Mouse (Mus musculus): ENCODE measurements around the gene Uqcc3.

Uqcc3 gene

DNA sequence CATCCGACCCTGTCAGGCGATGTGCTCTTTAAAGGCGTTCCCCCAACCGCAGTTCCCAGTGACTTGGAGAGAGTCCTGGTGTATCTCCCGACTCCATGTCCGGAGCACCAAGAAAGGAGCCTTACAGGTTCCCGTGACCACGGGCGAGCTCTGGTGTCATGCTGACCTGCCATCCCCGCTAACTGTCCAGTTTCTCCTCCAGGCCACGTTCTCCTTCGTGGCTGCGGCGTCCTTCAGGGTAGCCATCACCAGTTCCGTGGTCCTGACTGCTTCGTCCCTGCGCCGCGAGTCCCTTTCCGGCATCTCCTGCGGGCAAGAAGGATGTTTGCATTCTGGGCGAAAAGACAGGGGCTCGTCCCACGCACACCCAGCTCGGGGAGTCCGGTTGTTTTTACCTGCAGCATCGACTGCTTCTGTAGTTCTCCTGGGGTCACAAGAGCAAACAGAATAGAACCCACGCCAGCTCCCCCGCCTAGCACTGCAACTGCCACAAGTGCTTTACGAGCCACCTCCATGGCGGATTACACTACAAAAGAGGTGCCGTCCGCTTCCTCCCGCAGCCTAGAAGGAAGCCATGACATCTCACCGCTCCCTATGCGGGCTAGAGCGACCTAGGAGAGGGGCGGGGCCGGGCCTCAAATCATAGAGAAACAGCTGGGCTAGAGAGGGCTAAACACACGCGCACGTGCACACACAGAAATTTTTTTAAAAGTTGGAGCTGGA, at the start of gene Uqcc3:
Gene Uqcc3 (minus strand): TSS at position 613 of the 723 bp plus-strand sequence.
- ATAC-seq (ENCODE audit: insufficient number of reproducible peaks, low FRiP score, low TSS enrichment) = peak; percentile 82

DNA sequence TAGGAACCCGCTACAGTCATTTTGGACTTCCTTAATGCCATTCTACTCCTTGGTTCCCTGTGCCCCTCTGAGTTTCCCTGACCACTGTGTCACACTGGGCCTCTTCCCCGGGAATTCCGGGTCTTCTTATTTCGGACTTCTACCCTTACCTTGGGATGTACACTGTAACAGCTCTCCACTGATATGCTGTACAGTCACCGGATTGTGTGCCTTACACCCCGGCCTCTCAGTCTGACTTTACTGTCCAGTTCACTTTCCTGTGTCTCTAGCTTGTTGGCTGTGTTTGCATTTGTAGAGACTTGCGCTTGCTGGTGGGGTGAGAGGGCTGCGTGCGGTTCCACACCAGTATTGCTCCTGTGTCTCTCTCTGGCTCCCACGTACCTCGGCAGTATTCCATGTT, 49.4 kb upstream of the Uqcc3 start:
- ATAC-seq (ENCODE audit: insufficient number of reproducible peaks, low FRiP score, low TSS enrichment) = no peak

DNA sequence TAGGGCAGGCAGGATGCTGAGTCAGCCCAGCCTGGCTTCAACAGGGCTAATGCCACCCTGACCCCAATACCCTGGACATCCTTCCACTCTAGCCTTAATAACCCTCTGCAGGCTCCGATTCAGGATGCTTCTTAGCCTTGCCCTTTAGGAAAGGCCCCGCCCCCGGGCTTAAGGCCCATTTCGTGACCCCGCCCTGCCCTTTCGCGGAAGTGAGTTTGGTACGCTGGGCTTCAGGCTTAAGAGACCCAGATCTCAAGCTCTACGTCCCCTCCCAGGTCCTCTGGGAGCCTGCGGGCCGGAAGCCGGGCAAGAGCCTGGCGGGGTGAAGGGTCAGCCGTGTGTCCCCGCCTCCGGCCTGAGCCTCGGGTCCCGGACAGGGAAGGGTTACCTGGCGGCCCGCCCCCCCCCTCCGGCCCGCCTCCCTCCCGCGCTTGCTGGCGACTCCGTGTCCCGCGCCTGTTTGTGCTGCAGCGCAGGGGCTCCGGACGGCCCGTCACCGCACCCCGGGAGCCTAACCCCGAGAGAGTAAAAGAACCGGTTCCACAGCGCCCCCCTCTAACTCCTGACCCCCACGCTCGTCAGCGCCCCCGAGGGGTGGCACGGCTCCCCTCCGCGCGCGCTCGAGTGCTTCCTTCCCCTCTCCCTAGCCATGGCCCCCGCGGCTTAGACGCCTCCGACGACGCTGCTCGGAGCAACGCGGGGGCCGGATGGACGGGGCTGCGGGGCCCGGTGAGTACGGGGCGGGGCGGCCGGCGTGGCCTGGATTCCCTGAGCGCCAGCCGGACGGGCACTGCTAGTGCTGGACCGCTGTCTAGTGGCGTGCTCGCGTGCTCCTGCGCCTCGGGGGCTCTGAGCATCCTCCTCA, 48.7 kb upstream of the Uqcc3 start, which contains the start of the genes Rom1 and Eml3:
Gene Rom1 (minus strand): TSS at position 133 of the 865 bp plus-strand sequence.
Gene Eml3 (plus strand): TSS at position 329 of the 865 bp plus-strand sequence.
- ATAC-seq (ENCODE audit: insufficient number of reproducible peaks, low FRiP score, low TSS enrichment) = peak; percentile 60

DNA sequence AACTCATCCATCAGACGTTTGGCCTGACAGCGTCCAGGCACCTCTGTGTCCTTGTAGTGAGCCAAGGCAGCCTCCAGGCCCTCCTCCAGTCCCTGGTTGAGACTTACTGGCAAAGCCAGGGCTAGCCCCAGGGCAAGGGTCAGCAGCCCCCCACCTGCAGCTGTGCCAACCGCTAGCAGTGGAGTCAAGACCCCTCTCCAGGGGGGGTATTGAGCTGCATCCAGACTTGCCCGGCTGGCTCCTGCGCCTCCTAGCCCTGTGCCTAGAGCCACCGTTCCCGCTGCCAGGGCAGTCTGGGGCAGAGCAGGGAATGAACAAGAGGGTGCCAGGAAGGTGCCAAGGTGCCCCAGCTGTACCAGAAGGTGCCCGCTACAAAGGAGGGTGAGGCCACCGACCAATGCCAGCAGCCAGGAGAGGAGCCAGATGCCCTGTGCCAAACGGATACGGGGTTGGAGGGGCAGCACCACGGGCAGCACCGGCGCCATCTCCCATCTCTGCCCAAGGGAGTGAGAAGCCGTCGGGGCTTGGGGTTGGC, 48.0 kb upstream of the Uqcc3 start:
- no peak; the same call in 1 of the 2 replicates for ATAC-seq (ENCODE audit: insufficient number of reproducible peaks, low FRiP score, low TSS enrichment)

DNA sequence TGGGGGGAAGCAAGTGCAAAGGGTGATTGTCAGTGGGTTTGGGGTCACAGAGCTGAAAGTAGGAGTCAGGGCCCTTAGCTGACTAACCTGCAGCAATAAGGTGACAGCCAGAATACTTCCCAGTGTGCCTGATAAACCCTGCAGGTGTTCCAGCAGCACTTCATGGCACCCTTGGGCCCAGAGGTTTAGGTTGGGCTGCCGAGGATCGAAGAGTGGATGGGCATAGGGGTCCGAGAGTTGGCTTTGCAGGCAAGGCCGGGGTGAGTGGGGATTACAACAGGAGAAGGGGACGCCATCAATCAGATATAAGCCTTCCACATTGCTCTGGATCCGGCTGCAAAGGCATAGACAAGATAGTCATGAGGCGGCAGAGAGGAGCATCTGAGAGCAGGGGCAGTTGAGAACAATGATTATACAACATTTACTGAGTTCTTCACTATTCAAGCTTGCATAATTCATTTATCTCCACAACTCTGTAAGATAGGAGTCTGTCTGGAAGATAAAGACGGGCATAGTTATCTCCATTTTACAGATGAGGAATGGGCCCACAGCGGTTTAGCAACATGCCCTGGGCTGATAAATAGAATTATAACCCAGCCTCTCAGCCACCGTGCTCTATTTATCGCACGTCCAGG, 47.3 kb upstream of the Uqcc3 start:
- no peak for ATAC-seq (ENCODE audit: insufficient number of reproducible peaks, low FRiP score, low TSS enrichment)

DNA sequence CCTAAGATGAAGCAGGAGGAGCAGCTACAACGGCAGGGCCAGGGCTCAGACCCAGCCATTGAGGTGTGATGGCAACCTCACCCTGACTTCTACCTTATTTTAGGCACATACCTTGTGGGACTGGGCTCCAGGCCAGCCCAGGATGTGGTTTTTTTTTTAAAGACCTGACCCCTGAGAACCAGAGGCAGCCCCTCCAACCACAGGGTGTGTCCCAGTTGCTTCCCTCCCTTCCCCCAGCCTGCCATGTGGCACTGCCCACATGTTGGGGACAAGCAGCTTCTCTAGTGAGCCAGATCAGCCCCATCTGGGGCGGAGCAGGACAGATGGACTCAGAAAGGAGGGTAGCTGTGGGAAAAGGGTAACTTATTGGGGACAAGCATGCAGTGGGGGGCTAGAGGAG, 46.0 kb upstream of the Uqcc3 start:
- no peak for ATAC-seq (ENCODE audit: insufficient number of reproducible peaks, low FRiP score, low TSS enrichment)

DNA sequence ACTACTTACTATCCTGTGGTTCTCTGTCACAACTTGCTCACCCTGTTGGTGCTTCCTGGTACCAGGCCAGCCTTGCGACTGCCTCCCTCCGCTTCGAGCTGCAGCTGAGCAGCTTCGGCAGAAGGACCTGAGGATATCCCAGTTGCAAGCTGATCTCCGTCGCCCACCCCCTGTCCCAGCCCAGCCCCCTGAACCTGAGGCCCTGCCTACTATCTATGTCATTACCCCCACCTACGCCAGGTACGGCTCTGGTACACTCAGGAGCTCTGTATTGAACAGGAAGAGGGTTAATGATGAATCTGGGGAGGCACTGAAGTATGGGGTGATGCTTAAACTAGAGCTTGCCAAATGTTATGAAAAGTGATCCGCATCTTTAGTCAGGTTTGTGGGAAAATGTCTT, 41.0 kb upstream of the Uqcc3 start:
- no peak for ATAC-seq (ENCODE audit: insufficient number of reproducible peaks, low FRiP score, low TSS enrichment)

DNA sequence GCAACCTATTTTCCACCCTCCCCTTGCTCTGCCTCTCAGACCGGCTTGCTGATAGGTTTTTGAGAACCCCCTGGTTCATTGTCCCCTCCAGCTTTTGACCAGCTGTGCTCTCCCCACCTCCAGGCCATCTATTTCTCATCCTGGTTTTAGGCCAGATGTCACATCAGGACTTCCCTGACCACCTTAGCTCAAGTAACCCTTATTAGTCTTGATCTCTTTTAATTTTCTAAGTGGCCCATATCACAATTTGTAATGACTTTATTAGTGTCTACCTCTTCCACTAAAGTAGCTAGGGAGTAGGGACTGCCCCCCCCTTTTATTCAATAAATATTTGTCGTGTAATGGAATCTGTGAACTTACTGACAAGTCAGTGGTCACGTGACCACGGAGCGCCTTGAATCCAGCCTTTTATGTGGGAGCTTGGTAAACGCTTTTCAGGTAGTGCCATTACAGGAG, 40.1 kb upstream of the Uqcc3 start:
- no peak for ATAC-seq (ENCODE audit: insufficient number of reproducible peaks, low FRiP score, low TSS enrichment)

DNA sequence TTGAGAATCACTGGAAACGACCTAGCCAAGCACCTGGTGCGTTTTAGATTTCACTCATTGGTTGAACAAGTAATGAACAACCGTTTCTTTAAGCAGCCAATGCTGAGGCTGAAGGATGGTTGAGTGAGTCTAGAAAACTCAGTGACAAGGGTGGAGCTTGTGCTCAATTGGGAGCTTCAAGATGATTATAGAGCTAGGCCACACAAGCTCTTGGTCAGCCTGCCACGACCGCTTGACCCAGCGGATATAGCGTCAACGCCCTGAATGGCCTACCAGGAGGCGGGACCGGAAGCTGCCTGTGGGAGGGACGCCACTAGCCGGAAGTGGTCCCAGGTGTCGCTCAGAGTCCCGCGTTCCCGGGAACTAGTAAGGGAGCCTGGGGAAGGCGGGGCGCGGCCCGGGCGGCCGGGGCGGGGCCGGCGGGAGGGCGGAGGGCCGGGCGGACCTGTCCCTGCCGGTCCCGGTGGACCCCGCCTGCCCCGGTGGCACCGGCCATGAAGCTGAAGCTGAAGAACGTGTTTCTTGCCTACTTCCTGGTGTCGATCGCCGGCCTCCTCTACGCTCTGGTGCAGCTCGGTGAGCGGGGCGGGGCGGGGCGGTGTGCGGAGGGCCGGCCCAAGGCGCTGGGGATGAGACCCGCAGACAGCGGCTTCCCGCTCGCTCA, 39.5 kb upstream of the Uqcc3 start, which contains the start of gene B3gat3:
Gene B3gat3 (plus strand): TSS at position 302 of the 664 bp plus-strand sequence.
- peak; percentile 98 for ATAC-seq (ENCODE audit: insufficient number of reproducible peaks, low FRiP score, low TSS enrichment)

DNA sequence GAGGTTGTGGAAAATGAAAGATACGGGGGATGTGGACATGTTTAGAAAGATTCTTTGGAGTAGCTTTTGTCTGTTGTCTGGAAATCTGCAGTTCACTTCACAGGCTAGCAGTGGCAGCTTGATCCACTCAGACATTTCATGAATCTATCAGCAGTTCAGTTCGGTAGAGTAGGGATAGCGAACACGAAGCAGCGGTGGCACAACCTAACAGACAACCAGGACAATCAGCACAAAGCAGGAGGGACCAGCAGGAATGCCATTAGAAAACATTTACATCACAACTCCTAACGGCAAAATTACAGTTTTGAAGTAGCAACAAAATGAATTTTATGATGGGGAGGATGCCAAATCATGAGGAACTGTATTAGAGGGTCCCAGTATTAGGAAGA, 39.0 kb upstream of the Uqcc3 start:
- ATAC-seq (ENCODE audit: insufficient number of reproducible peaks, low FRiP score, low TSS enrichment) = no peak

DNA sequence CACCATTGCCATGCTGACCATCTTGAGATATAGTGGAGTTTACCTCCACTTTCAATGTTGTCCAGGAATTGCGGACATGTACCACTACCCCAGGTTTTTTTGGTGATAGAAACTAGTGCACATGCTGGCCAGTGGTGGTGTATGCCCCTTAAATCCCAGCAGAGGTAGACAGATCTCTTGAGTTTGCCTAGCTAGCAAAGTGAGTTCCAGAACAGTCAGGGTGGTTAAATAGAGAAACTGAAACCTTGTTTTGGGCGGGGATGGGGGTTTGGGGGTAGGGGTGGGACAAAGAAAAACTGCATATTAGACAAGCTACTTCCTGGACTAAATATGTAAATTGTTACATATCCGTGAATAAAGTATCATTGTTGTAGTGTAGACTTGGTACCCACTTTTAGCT, 38.3 kb upstream of the Uqcc3 start:
- no peak for ATAC-seq (ENCODE audit: insufficient number of reproducible peaks, low FRiP score, low TSS enrichment)

DNA sequence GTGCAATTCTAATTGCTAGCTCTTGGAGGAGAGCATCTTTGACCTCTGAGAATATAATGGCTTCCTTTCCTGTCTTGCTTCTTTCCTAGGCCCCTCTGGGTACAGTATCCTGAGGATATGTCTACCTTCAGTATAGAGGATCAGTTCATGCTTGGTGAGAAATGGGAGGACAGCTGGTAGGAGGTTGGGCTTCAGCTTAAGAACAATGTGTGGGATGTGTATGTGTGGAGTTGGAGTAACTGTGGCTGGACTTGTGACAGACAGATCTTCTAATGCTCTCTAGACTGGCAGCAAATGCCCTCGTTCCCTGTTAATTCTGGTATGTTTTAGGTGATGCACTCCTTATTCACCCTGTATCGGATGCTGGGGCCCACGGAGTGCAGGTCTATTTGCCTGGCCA, 33.5 kb upstream of the Uqcc3 start:
- ATAC-seq (ENCODE audit: insufficient number of reproducible peaks, low FRiP score, low TSS enrichment) = no peak

DNA sequence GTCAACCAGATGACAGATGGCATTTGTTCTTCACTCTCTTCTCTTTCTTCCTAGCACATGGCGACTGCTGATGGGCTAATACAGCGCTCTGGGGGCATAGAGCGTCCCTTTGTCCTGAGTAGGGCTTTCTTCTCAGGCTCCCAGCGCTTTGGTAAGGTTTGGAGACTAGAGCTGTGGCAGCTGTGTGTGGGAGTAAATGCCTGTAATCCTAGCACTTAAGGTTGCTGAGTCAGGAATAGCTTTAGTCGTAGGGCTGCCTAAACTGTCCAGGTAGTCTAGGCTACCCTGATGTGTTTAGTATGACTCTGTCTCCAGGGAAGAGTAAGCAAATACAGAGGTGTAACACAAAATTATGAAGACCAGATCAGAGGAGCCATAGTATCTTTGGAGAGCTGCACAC, 31.1 kb upstream of the Uqcc3 start:
- ATAC-seq (ENCODE audit: insufficient number of reproducible peaks, low FRiP score, low TSS enrichment) = no peak

DNA sequence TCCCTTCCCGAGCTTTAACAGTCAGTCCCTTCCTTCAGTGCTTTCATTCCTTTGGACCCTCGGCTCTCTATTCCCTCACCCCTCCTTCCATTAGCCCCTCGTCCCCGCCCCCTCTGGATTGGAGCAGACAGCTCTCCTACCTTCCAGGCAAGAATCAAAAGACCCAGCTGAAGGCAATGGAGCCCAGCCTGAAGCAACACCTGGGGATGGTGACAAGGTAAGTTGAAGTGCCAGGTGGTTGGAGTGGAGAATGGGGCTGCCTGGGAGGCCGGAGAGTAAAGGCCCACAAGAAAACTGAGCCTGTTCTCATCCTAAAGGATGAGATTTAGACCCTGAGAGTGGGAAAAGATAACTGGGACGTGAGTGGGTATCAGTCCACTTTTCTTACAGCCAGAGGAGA, 27.8 kb upstream of the Uqcc3 start:
- no peak for ATAC-seq (ENCODE audit: insufficient number of reproducible peaks, low FRiP score, low TSS enrichment)

DNA sequence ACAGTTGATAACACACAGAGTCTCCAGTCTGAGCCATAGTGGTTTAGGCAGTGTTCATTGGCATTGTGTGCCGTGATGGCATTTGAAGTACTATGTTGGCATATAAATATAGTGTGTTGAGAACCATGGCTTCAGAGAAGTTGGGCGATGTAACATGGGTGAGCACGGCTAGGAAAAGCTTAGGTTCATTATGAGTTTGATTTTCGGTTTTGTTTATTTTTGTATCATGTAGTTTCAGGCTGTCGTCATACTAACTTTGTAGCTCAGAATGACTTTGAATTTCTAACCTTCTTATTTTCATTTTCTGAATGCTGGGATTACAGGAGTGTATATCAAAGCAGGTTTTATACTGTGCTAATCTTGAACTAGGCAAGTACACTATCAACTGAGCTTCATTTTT, 22.7 kb upstream of the Uqcc3 start:
- ATAC-seq (ENCODE audit: insufficient number of reproducible peaks, low FRiP score, low TSS enrichment) = no peak

DNA sequence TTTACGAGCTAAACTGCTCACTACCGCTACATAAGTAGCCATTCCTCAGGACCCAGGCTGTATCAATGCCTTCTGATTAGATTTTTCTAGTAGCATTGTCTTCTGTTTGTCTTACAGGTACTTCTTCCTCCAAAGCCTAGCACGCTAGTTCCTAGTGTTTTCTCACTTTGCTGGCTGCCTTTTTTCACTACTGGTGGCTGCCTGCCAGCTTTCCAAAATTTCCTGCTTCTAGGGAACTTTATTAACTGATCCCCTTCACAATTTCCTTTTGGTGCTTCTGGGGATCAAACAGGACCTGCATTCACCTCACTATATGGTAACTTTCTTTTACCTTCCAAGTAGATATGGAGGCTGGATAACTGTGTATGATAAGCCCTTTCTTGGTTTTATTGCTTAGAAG, 18.4 kb upstream of the Uqcc3 start:
- ATAC-seq (ENCODE audit: insufficient number of reproducible peaks, low FRiP score, low TSS enrichment) = no peak

DNA sequence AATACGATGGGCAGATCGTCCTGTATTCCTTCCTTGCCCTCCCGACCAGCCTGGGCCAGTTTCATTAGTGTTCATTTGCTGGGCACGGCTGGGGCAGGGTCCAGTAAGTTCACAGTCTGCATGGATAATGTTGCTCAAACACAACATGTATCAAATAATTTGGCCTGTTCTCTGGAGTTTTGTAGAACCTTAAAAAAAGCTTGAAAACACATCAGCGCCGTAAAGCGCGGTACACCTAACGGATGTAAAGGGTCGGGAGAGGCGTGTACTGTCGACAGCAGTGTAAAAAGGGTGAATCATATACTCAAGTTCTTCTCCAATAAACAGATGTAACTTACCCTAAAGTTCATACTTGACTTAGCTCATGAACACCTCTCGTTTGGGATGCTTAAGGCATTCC, 17.9 kb upstream of the Uqcc3 start:
- no peak for ATAC-seq (ENCODE audit: insufficient number of reproducible peaks, low FRiP score, low TSS enrichment)

DNA sequence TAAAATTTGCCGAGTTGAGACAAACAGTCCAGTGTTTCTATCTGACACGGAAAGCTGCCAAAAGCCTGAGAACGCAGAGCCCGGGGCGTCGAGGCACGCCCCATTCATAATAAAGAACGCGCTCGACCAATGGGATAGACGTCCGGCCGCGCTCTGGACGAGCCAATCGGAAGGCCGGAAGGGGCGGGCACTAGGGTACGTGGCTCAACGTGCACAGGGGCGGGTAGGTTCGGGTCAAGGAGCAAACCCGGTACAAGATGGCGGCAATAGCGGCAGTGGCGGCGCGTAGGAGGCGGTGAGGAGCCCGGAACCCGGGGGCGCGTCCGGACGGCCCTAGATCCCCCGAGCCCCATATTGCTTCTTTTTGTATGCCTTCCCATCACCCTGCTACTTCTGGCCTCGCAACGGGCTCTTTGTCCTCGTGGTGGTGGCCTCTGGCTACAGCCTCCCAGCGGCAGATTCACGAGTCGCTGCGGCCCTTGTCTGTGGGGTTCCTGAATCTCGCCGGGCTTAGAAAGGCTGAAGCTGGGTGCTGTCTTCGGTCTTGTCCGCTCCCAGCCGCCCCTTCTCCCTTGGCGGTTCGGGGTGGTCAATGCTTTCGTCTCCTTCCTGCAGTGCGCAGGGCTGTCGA, 17.3 kb upstream of the Uqcc3 start, which contains the start of gene Ganab:
Gene Ganab (plus strand): TSS at position 207 of the 631 bp plus-strand sequence.
- peak; percentile 97 for ATAC-seq (ENCODE audit: insufficient number of reproducible peaks, low FRiP score, low TSS enrichment)

DNA sequence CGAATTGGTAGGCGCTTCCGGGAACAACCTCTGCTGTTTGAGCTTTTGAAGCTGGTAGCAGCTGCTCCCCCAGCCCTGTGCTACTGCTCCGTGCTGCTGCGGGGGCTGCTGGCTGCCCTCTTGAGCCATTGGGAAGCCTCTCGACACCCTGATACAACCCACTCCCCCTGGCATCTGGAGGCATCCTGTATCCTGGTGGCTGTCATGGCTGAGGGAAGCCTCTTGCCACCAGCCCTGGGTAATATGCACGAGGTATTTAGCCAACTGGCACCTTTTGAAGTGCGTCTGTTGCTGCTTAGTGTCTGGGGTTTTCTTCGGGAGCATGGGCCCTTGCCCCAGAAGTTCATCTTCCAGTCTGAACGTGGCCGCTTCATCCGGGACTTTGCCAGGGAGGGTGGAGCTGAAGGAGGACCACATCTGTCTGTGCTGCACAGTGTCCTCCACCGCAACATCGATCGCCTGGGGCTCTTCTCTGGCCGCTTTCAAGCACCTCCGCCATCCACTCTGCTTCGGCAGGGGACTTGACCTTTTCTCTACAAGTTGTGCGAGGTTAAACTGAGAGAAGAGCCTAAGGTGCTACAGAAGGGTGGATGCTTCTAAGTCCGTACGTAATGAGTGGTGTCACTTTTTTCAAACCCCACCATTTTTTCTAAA, 16.6 kb upstream of the Uqcc3 start:
- peak; percentile 6; the same call in 1 of the 2 replicates for ATAC-seq (ENCODE audit: insufficient number of reproducible peaks, low FRiP score, low TSS enrichment)

Data from cerebellum, adult (tissue).